Mouse (Mus musculus) hindbrain, embryonic 12.5 days (tissue): ENCODE measurements around the gene Klc2. TPM values are rescaled to one million over a fixed set of nuclear protein-coding genes. Genes with fewer than 3 reads are reported as not detected.
"Not testable (repeated sequence)": the region's sequence is repeated elsewhere in the genome, so short reads cannot be mapped to it uniquely, and the experiment has no call there.

Source experiments
- ATAC-seq: fragments of 200-750 bp; cut with Nextera tagmentation; 2 replicates; pipeline ENCODE4 v1.8.0; 2017; ENCODE audit warnings: moderate TSS enrichment; ENCODE audit not compliant: low FRiP score
- H3K27ac ChIP-seq: fragments of 300-500 bp; sonication (generic); 2 replicates; pipeline ENCODE4 v1.5.1; 2016; ENCODE audit warnings: mild to moderate bottlenecking
- H3K27me3 ChIP-seq: fragments of 300-500 bp; sonication (generic); 2 replicates; pipeline ENCODE4 v1.6.1; 2016; ENCODE audit warnings: mild to moderate bottlenecking
- H3K36me3 ChIP-seq: fragments of 300-500 bp; sonication (generic); 2 replicates; pipeline ENCODE4 v1.6.1; 2016; ENCODE audit warnings: mild to moderate bottlenecking
- H3K4me1 ChIP-seq: fragments of 300-500 bp; sonication (generic); 2 replicates; pipeline ENCODE4 v1.6.1; 2016
- H3K4me2 ChIP-seq: fragments of 300-500 bp; sonication (generic); replicated peaks from 2 replicates; pipeline ENCODE4 v1.6.1; 2016; ENCODE audit warnings: mild to moderate bottlenecking
- H3K4me3 ChIP-seq: fragments of 300-500 bp; sonication (generic); 2 replicates; pipeline ENCODE4 v1.5.1; 2016; ENCODE audit warnings: mild to moderate bottlenecking
- H3K9ac ChIP-seq: fragments of 300-500 bp; sonication (generic); 2 replicates; pipeline ENCODE4 v1.6.1; 2016; ENCODE audit warnings: mild to moderate bottlenecking, moderate library complexity
- H3K9me3 ChIP-seq: fragments of 300-500 bp; sonication (generic); replicated peaks from 2 replicates; pipeline ENCODE4 v1.6.1; 2016; ENCODE audit warnings: mild to moderate bottlenecking
- WGBS: fragments of 180-500 bp; shearing (Covaris S2); methylation state at CpG from one replicate; pipeline ENCODE4 v1.1.7; 2016; 5-methylcytosine and 5-hydroxymethylcytosine counted together
- polyA plus RNA-seq: library from polyadenylated mRNA; unstranded; fragments of >200 nt; fragmentation: Nextera tagmentation; extraction: Ambion mirVana; gene quantifications from 2 replicates; pipeline ENCODE4 v1.2.1, GENCODE M21; 2016

The Klc2 gene
- polyA plus RNA-seq, 1 experiment from 2014 or later: 56.1 TPM

- peak; percentile 16; the same call in 1 of the 2 replicates for ATAC-seq
- H3K27ac ChIP-seq: peak overlapping the region; percentile 94
- 4% methylated on average over 26 of the region's 31 CpGs for WGBS
Observed at GRCm38 (mm10) chr19:5097521-5098362, 20.6 kb downstream of the Klc2 start.

GRCm38 (mm10) chr19:5095887-5096474 lies 22.4 kb downstream of the Klc2 start:
- peak overlapping the region; percentile 94 for H3K9ac ChIP-seq
- no peaks in the 10 kb centered on the region for H3K27me3 ChIP-seq
- peaks cover 42% of the 10 kb centered on the region for H3K36me3 ChIP-seq
- H3K4me3 ChIP-seq: peak overlapping the region; percentile 81
- no peak for ATAC-seq
- WGBS: 10% methylated on average over 9 of the region's 9 CpGs
- H3K9me3 ChIP-seq: no peaks in the 10 kb centered on the region
- H3K4me1 ChIP-seq: peaks cover 64% of the 10 kb centered on the region
- H3K4me2 ChIP-seq: peak overlapping the region; percentile 93
- H3K27ac ChIP-seq: peak overlapping the region; percentile 94

More at GRCm38 (mm10) chr19:5097521-5098362, 20.6 kb downstream of the Klc2 start:
- peak overlapping the region; percentile 81 for H3K4me3 ChIP-seq
- H3K9ac ChIP-seq: peak overlapping the region; percentile 94
- no peaks in the 10 kb centered on the region for H3K9me3 ChIP-seq
- no peaks in the 10 kb centered on the region for H3K27me3 ChIP-seq
- peaks cover 42% of the 10 kb centered on the region for H3K36me3 ChIP-seq
- peak overlapping the region; percentile 93 for H3K4me2 ChIP-seq
- H3K4me1 ChIP-seq: peaks cover 61% of the 10 kb centered on the region

GRCm38 (mm10) chr19:5094746-5095417 lies 23.5 kb downstream of the Klc2 start:
- peak overlapping the region; percentile 94 for H3K27ac ChIP-seq
- H3K4me3 ChIP-seq: peak overlapping the region; percentile 81
- peaks cover 38% of the 10 kb centered on the region for H3K36me3 ChIP-seq
- H3K9me3 ChIP-seq: no peaks in the 10 kb centered on the region
- H3K4me1 ChIP-seq: peaks cover 62% of the 10 kb centered on the region
- peak; percentile 5; the same call in 1 of the 2 replicates for ATAC-seq
- H3K4me2 ChIP-seq: peak overlapping the region; percentile 93
- peak overlapping the region; percentile 94 for H3K9ac ChIP-seq
- WGBS: 36% methylated on average over 11 of the region's 11 CpGs
- no peaks in the 10 kb centered on the region for H3K27me3 ChIP-seq

GRCm38 (mm10) chr19:5094243-5094632 lies 24.1 kb downstream of the Klc2 start:
- peak overlapping the region; percentile 81 for H3K4me3 ChIP-seq
- H3K4me2 ChIP-seq: peak overlapping the region; percentile 93
- peaks cover 37% of the 10 kb centered on the region for H3K36me3 ChIP-seq
- H3K9me3 ChIP-seq: no peaks in the 10 kb centered on the region
- H3K9ac ChIP-seq: peak overlapping the region; percentile 49; the same call in 1 of the 2 replicates
- H3K4me1 ChIP-seq: peaks cover 59% of the 10 kb centered on the region
- H3K27ac ChIP-seq: peak overlapping the region; percentile 94
- ATAC-seq: peak; percentile 65
- no peaks in the 10 kb centered on the region for H3K27me3 ChIP-seq
- under 1% methylated on average over 21 of the region's 21 CpGs for WGBS

GRCm38 (mm10) chr19:5093481-5094242 lies 24.7 kb downstream of the Klc2 start:
- 73% methylated on average over 12 of the region's 12 CpGs for WGBS
- peak overlapping the region; percentile 81; the same call in 1 of the 2 replicates for H3K4me3 ChIP-seq
- no peaks in the 10 kb centered on the region for H3K9me3 ChIP-seq
- no peaks in the 10 kb centered on the region for H3K27me3 ChIP-seq
- H3K4me1 ChIP-seq: peaks cover 58% of the 10 kb centered on the region
- no peak for ATAC-seq
- H3K4me2 ChIP-seq: peak overlapping the region; percentile 93
- peak overlapping the region; percentile 49 for H3K9ac ChIP-seq
- peaks cover 37% of the 10 kb centered on the region for H3K36me3 ChIP-seq
- peak overlapping the region; percentile 94; the same call in 1 of the 2 replicates for H3K27ac ChIP-seq

- Histone ChIP-seq H3K4me1 (peaks cover 54% of the 10 kb centered on the region), H3K9ac (no peak overlapping the region), H3K9me3 (no peaks in the 10 kb centered on the region), H3K4me3 (no peak overlapping the region), H3K4me2 (no peak overlapping the region), H3K27me3 (no peaks in the 10 kb centered on the region), H3K36me3 (peaks cover 37% of the 10 kb centered on the region), H3K27ac (no peak overlapping the region)
- WGBS: 85% methylated on average over 10 of the region's 10 CpGs
- ATAC-seq: no peak
Observed at GRCm38 (mm10) chr19:5092083-5092482, 26.3 kb downstream of the Klc2 start.

GRCm38 (mm10) chr19:5089324-5089723 lies 29.0 kb downstream of the Klc2 start:
- no peak for ATAC-seq
- Histone ChIP-seq H3K9ac (peak overlapping the region; percentile 79; the same call in 1 of the 2 replicates), H3K4me3 (peak overlapping the region; percentile 84), H3K36me3 (peaks cover 37% of the 10 kb centered on the region), H3K4me1 (peaks cover 35% of the 10 kb centered on the region), H3K27ac (no peak overlapping the region), H3K4me2 (peak overlapping the region; percentile 87), H3K9me3 (no peaks in the 10 kb centered on the region), H3K27me3 (peaks cover 23% of the 10 kb centered on the region)
- WGBS: 91% methylated on average over 4 of the region's 4 CpGs

- H3K36me3 ChIP-seq: peaks cover 30% of the 10 kb centered on the region
- WGBS: under 1% methylated on average over 58 of the region's 58 CpGs
- H3K27ac ChIP-seq: peak within 1 kb of the TSS; percentile 85
- H3K4me3 ChIP-seq: peak within 1 kb of the TSS; percentile 84
- H3K27me3 ChIP-seq: peaks cover 35% of the 10 kb centered on the region
- peak within 1 kb of the TSS; percentile 87 for H3K4me2 ChIP-seq
- no peaks in the 10 kb centered on the region for H3K9me3 ChIP-seq
- peak; percentile 92 for ATAC-seq
- peaks cover 25% of the 10 kb centered on the region for H3K4me1 ChIP-seq
- H3K9ac ChIP-seq: peak within 1 kb of the TSS; percentile 79
Observed at GRCm38 (mm10) chr19:5087884-5088728, 30.3 kb downstream of the Klc2 start, which contains the start of gene Yif1a. TSS of gene Yif1a (plus strand) at chr19:5088538.

- peaks cover 51% of the 10 kb centered on the region for H3K27me3 ChIP-seq
- peaks cover 23% of the 10 kb centered on the region for H3K4me1 ChIP-seq
- H3K9me3 ChIP-seq, H3K27ac ChIP-seq, H3K9ac ChIP-seq, ATAC-seq, H3K4me2 ChIP-seq, H3K4me3 ChIP-seq: not testable (repeated sequence)
- peaks cover 15% of the 10 kb centered on the region for H3K36me3 ChIP-seq
- 58% methylated on average over 4 of the region's 4 CpGs for WGBS
Observed at GRCm38 (mm10) chr19:5086533-5086932, 31.8 kb downstream of the Klc2 start.

GRCm38 (mm10) chr19:5085145-5085863 lies 33.1 kb downstream of the Klc2 start, which contains the start of gene Tmem151a:
TSS of gene Tmem151a (minus strand) at chr19:5085531.
- no peak within 1 kb of the TSS for H3K27ac ChIP-seq
- under 1% methylated on average over 63 of the region's 69 CpGs for WGBS
- peaks cover 63% of the 10 kb centered on the region for H3K27me3 ChIP-seq
- H3K4me3 ChIP-seq: peak within 1 kb of the TSS; percentile 49
- no peaks in the 10 kb centered on the region for H3K9me3 ChIP-seq
- peak within 1 kb of the TSS; percentile 83 for H3K4me2 ChIP-seq
- ATAC-seq: no peak
- H3K36me3 ChIP-seq: peaks cover 5% of the 10 kb centered on the region; the same call in 1 of the 2 replicates
- peak within 1 kb of the TSS; percentile 63 for H3K9ac ChIP-seq
- H3K4me1 ChIP-seq: peaks cover 23% of the 10 kb centered on the region
